Mouse (Mus musculus): ENCODE results near the gene Fbxo21. TPM values are rescaled to one million over a fixed set of nuclear protein-coding genes. Genes with fewer than 3 reads are reported as not detected.

Gene Fbxo21
- polyA plus RNA-seq, 1 experiment from 2014 or later, result 51.6 TPM

GRCm38 (mm10) chr5:117987891-117988290 is 11.4 kb downstream of the Fbxo21 start:
- no peak overlapping the region for H3K4me3 ChIP-seq (replicated peaks; ENCODE audit: low read depth, low read length)
- no peaks in the 10 kb centered on the region for H3K4me1 ChIP-seq (replicated peaks; ENCODE audit: insufficient read depth, low read length)
- H3K27me3 ChIP-seq (ENCODE audit: insufficient read depth, low read length), result no peaks in the 10 kb centered on the region
- DNase-seq (ENCODE audit: low spot score) (no peak), ATAC-seq (replicated peaks; ENCODE audit: low FRiP score, low read depth) (no peak)
- H3K36me3 ChIP-seq (ENCODE audit: insufficient read depth, low read length), result peaks cover 71% of the 10 kb centered on the region
- WGBS, result 86% methylated on average over 3 of the region's 3 CpGs
- H3K27ac ChIP-seq, result no peak overlapping the region
- no peak for TF ChIP-seq CTCF (IDR thresholded peaks at IDR 0.05; ENCODE audit: low read depth)
- H3K9ac ChIP-seq (ENCODE audit: low read depth, low read length), result no peak overlapping the region
- no peaks in the 10 kb centered on the region for H3K9me3 ChIP-seq (replicated peaks; ENCODE audit: low read length)
- H3K4me2 ChIP-seq (ENCODE audit: low read length), result no peak overlapping the region

- Histone ChIP-seq H3K36me3 (ENCODE audit: insufficient read depth, low read length) (peaks cover 69% of the 10 kb centered on the region), H3K9ac (ENCODE audit: low read depth, low read length) (no peak overlapping the region), H3K4me2 (ENCODE audit: low read length) (no peak overlapping the region), H3K4me3 (replicated peaks; ENCODE audit: low read depth, low read length) (no peak overlapping the region), H3K9me3 (replicated peaks; ENCODE audit: low read length) (no peaks in the 10 kb centered on the region), H3K27me3 (ENCODE audit: insufficient read depth, low read length) (no peaks in the 10 kb centered on the region), H3K4me1 (replicated peaks; ENCODE audit: insufficient read depth, low read length) (no peaks in the 10 kb centered on the region), H3K27ac (no peak overlapping the region)
- no peak for DNase-seq (ENCODE audit: low spot score)
- WGBS, result 56% methylated on average over 9 of the region's 9 CpGs
- TF ChIP-seq CTCF (IDR thresholded peaks at IDR 0.05; ENCODE audit: low read depth), result no peak
- no peak for ATAC-seq (replicated peaks; ENCODE audit: low FRiP score, low read depth)
These were observed 11.8 kb downstream of the Fbxo21 start for GRCm38 (mm10) chr5:117988367-117988766.

- Histone ChIP-seq H3K4me2 (ENCODE audit: low read length) (no peak overlapping the region), H3K4me1 (replicated peaks; ENCODE audit: insufficient read depth, low read length) (no peaks in the 10 kb centered on the region), H3K4me3 (replicated peaks; ENCODE audit: low read depth, low read length) (no peak overlapping the region), H3K27me3 (ENCODE audit: insufficient read depth, low read length) (no peaks in the 10 kb centered on the region), H3K27ac (no peak overlapping the region), H3K9me3 (replicated peaks; ENCODE audit: low read length) (no peaks in the 10 kb centered on the region), H3K9ac (ENCODE audit: low read depth, low read length) (no peak overlapping the region), H3K36me3 (ENCODE audit: insufficient read depth, low read length) (peaks cover 78% of the 10 kb centered on the region)
- DNase-seq (ENCODE audit: low spot score), result no peak
- ATAC-seq (replicated peaks; ENCODE audit: low FRiP score, low read depth), result no peak
- WGBS, result 85% methylated on average over 6 of the region's 6 CpGs
- TF ChIP-seq CTCF (IDR thresholded peaks at IDR 0.05; ENCODE audit: low read depth), result no peak
These were observed 13.2 kb downstream of the Fbxo21 start for GRCm38 (mm10) chr5:117989773-117990172.

GRCm38 (mm10) chr5:117990957-117991356 is 14.4 kb downstream of the Fbxo21 start:
- H3K4me1 ChIP-seq (replicated peaks; ENCODE audit: insufficient read depth, low read length), result no peaks in the 10 kb centered on the region
- no peaks in the 10 kb centered on the region for H3K9me3 ChIP-seq (replicated peaks; ENCODE audit: low read length)
- no peak overlapping the region for H3K27ac ChIP-seq
- no peak overlapping the region for H3K9ac ChIP-seq (ENCODE audit: low read depth, low read length)
- no peak overlapping the region for H3K4me2 ChIP-seq (ENCODE audit: low read length)
- no peak for ATAC-seq (replicated peaks; ENCODE audit: low FRiP score, low read depth)
- WGBS, result 73% methylated on average over 3 of the region's 3 CpGs
- H3K4me3 ChIP-seq (replicated peaks; ENCODE audit: low read depth, low read length), result no peak overlapping the region
- no peak for DNase-seq (ENCODE audit: low spot score)
- H3K36me3 ChIP-seq (ENCODE audit: insufficient read depth, low read length), result peaks cover 86% of the 10 kb centered on the region
- no peak for TF ChIP-seq CTCF (IDR thresholded peaks at IDR 0.05; ENCODE audit: low read depth)
- no peaks in the 10 kb centered on the region for H3K27me3 ChIP-seq (ENCODE audit: insufficient read depth, low read length)

GRCm38 (mm10) chr5:117993550-117993949 is 17.0 kb downstream of the Fbxo21 start:
- no peaks in the 10 kb centered on the region for H3K9me3 ChIP-seq (replicated peaks; ENCODE audit: low read length)
- peaks cover 83% of the 10 kb centered on the region for H3K36me3 ChIP-seq (ENCODE audit: insufficient read depth, low read length)
- H3K4me3 ChIP-seq (replicated peaks; ENCODE audit: low read depth, low read length), result no peak overlapping the region
- no peak for TF ChIP-seq CTCF (IDR thresholded peaks at IDR 0.05; ENCODE audit: low read depth)
- H3K27me3 ChIP-seq (ENCODE audit: insufficient read depth, low read length), result no peaks in the 10 kb centered on the region
- H3K27ac ChIP-seq, result no peak overlapping the region
- no peak overlapping the region for H3K4me2 ChIP-seq (ENCODE audit: low read length)
- no peak for ATAC-seq (replicated peaks; ENCODE audit: low FRiP score, low read depth)
- no peak overlapping the region for H3K9ac ChIP-seq (ENCODE audit: low read depth, low read length)
- DNase-seq (ENCODE audit: low spot score), result no peak
- WGBS, result 91% methylated on average over 6 of the region's 6 CpGs
- no peaks in the 10 kb centered on the region for H3K4me1 ChIP-seq (replicated peaks; ENCODE audit: insufficient read depth, low read length)

GRCm38 (mm10) chr5:117995372-117995901 is 18.9 kb downstream of the Fbxo21 start:
- no peak for DNase-seq (ENCODE audit: low spot score)
- no peak overlapping the region for H3K9ac ChIP-seq (ENCODE audit: low read depth, low read length)
- no peak overlapping the region for H3K4me2 ChIP-seq (ENCODE audit: low read length)
- WGBS, result 85% methylated on average over 8 of the region's 8 CpGs
- H3K9me3 ChIP-seq (replicated peaks; ENCODE audit: low read length), result no peaks in the 10 kb centered on the region
- peaks cover 77% of the 10 kb centered on the region for H3K36me3 ChIP-seq (ENCODE audit: insufficient read depth, low read length)
- H3K27ac ChIP-seq, result no peak overlapping the region
- ATAC-seq (replicated peaks; ENCODE audit: low FRiP score, low read depth), result no peak
- no peaks in the 10 kb centered on the region for H3K27me3 ChIP-seq (ENCODE audit: insufficient read depth, low read length)
- H3K4me1 ChIP-seq (replicated peaks; ENCODE audit: insufficient read depth, low read length), result no peaks in the 10 kb centered on the region
- H3K4me3 ChIP-seq (replicated peaks; ENCODE audit: low read depth, low read length), result no peak overlapping the region
- no peak for TF ChIP-seq CTCF (IDR thresholded peaks at IDR 0.05; ENCODE audit: low read depth)

GRCm38 (mm10) chr5:117995911-117996310 is 19.4 kb downstream of the Fbxo21 start:
- no peak for DNase-seq (ENCODE audit: low spot score)
- no peaks in the 10 kb centered on the region for H3K4me1 ChIP-seq (replicated peaks; ENCODE audit: insufficient read depth, low read length)
- H3K4me2 ChIP-seq (ENCODE audit: low read length), result no peak overlapping the region
- TF ChIP-seq CTCF (IDR thresholded peaks at IDR 0.05; ENCODE audit: low read depth), result no peak
- H3K27me3 ChIP-seq (ENCODE audit: insufficient read depth, low read length), result no peaks in the 10 kb centered on the region
- 81% methylated on average over 6 of the region's 6 CpGs for WGBS
- ATAC-seq (replicated peaks; ENCODE audit: low FRiP score, low read depth), result no peak
- no peak overlapping the region for H3K27ac ChIP-seq
- H3K4me3 ChIP-seq (replicated peaks; ENCODE audit: low read depth, low read length), result no peak overlapping the region
- no peak overlapping the region for H3K9ac ChIP-seq (ENCODE audit: low read depth, low read length)
- H3K9me3 ChIP-seq (replicated peaks; ENCODE audit: low read length), result no peaks in the 10 kb centered on the region
- peaks cover 77% of the 10 kb centered on the region for H3K36me3 ChIP-seq (ENCODE audit: insufficient read depth, low read length)
